Mouse (Mus musculus) olfactory bulb, adult 2 months (tissue): ENCODE measurements around the gene Gm8897. TPM values are rescaled to one million over a fixed set of nuclear protein-coding genes. Genes with fewer than 3 reads are reported as not detected.
"Not testable (repeated sequence)": the region's sequence is repeated elsewhere in the genome, so short reads cannot be mapped to it uniquely, and the experiment has no call there.

Source experiments
- H3K27ac ChIP-seq: fragments of 200-500 bp; 2 replicates; pipeline ENCODE4 v1.5.1; 2012; ENCODE audit warnings: low read depth, low read length; ENCODE audit not compliant: insufficient read depth
- H3K4me1 ChIP-seq: fragments of 200-500 bp; 2 replicates; pipeline ENCODE4 v1.6.1; 2012; ENCODE audit warnings: low read length; ENCODE audit not compliant: control insufficient read depth, insufficient read depth
- H3K4me3 ChIP-seq: fragments of 200-500 bp; 2 replicates; pipeline ENCODE4 v1.5.1; 2012; ENCODE audit warnings: mild to moderate bottlenecking, low read depth, low read length, moderate library complexity; ENCODE audit not compliant: insufficient read depth
- WGBS: fragments of 180-500 bp; shearing (Covaris S2); methylation state at CpG from one replicate; pipeline ENCODE4 v1.1.7; 2018; 5-methylcytosine and 5-hydroxymethylcytosine counted together
- polyA plus RNA-seq: library from polyadenylated mRNA; stranded (reverse); fragments of >200 nt; gene quantifications from 2 replicates; pipeline ENCODE4 v1.2.4, GENCODE M21; 2012; ENCODE audit warnings: low replicate concordance; ENCODE audit not compliant: missing spikeins, insufficient read depth, insufficient read length

Gene Gm8897
- polyA plus RNA-seq = not detected in 2 replicates

GRCm38 (mm10) chr5:11416118-11416517, at the start of gene Gm8897:
Gene Gm8897, plus strand, starts transcription at chr5:11416418.
- H3K4me1 ChIP-seq, H3K4me3 ChIP-seq, H3K27ac ChIP-seq: not testable (repeated sequence)
- WGBS = 30% methylated on average over 2 of the region's 2 CpGs

- H3K4me3 ChIP-seq, H3K4me1 ChIP-seq, H3K27ac ChIP-seq: not testable (repeated sequence)
- 53% methylated on average over 1 of the region's 1 CpGs for WGBS
Measured at GRCm38 (mm10) chr5:11416691-11417090, 473 bp downstream of the Gm8897 start.

Other genes with a start within 250 kb of the Gm8897 start
- not detected in 2 replicates for gene Gm5861, start 233.3 kb upstream of the Gm8897 start, polyA plus RNA-seq
- gene Gm8890, start 160.4 kb upstream of the Gm8897 start, polyA plus RNA-seq = not detected in 2 replicates
- not detected in 2 replicates for gene Speer1, start 74.9 kb upstream of the Gm8897 start, polyA plus RNA-seq
- not detected in 2 replicates for gene Gm8906, start 86.3 kb downstream of the Gm8897 start, polyA plus RNA-seq
- gene Gm6460, start 178.5 kb downstream of the Gm8897 start, polyA plus RNA-seq = not detected in 2 replicates